ENCODE assay signal across 8 mouse cellular contexts in genomic region chr8:77444166-77444870, GRCm38 (mm10).
DNase-seq lines count a peak whose midpoint lies in the region; ATAC-seq lines count a peak whose summit lies in the region.

No protein-coding gene starts in this region.

- H3K9ac ChIP-seq in midbrain, embryonic 14.5 days (replicated peaks; ENCODE audit: low read length), result no peak overlapping the region

- H3K36me3 ChIP-seq in midbrain, embryonic 14.5 days (ENCODE audit: control insufficient read depth, insufficient read depth, low read length), result no peaks in the 10 kb centered on the region

- H3K27ac ChIP-seq in midbrain, embryonic 14.5 days (replicated peaks; ENCODE audit: low read depth, low read length), result no peak overlapping the region

- no peak overlapping the region for H3K4me3 ChIP-seq in midbrain, embryonic 14.5 days (replicated peaks; ENCODE audit: low read depth, low read length)

- intact Hi-C loops in gastrocnemius, postnatal 14 days (cut with DNase I; ENCODE audit: low total_unique reads), result no loop called here

- no peaks in the 10 kb centered on the region for H3K27me3 ChIP-seq in midbrain, embryonic 14.5 days (ENCODE audit: control insufficient read depth, insufficient read depth, low read length)

- 91% methylated on average over 10 of the region's 10 CpGs for WGBS in midbrain, embryonic 14.5 days

- no peak overlapping the region for H3K4me2 ChIP-seq in midbrain, embryonic 14.5 days (ENCODE audit: low read length)

- no peaks in the 10 kb centered on the region for H3K4me1 ChIP-seq in midbrain, embryonic 14.5 days (ENCODE audit: control insufficient read depth, insufficient read depth, low read length)

- no peaks in the 10 kb centered on the region for H3K9me3 ChIP-seq in midbrain, embryonic 14.5 days (ENCODE audit: control insufficient read depth, low read length)

- ATAC-seq in cerebellum, adult (ENCODE audit: insufficient number of reproducible peaks, low FRiP score, low TSS enrichment), result peak; percentile 89
- ATAC-seq in midbrain, embryonic 14.5 days (ENCODE audit: low FRiP score, low TSS enrichment), result no peak

- DNase-seq in cerebellum, postnatal 4 days (ENCODE audit: low spot score in 2 of 2), result no peak
- peak; percentile 27 for DNase-seq in 3T3-L1 (ENCODE audit: low read depth, low spot score)
- peak; percentile 85 for DNase-seq in gastrocnemius, postnatal 14 days
- peak; percentile 63 to 74 for DNase-seq in kidney, postnatal 36 days
- no peak for DNase-seq in thymus, postnatal 10 days (ENCODE audit: low spot score in 2 of 2)
- DNase-seq in T-cell, adult 2 months (ENCODE audit: low spot score), result no peak
- DNase-seq in midbrain, embryonic 14.5 days, result no peak

Comparison
In these comparisons a context has a peak if more than half of its experiments do, and no peak if none do; other contexts are left out.
1. DNase-seq: peak in 3T3-L1 (single experiment), gastrocnemius, postnatal 14 days (single experiment) and kidney, postnatal 36 days (2 of 2); none in cerebellum, postnatal 4 days (0 of 2), thymus, postnatal 10 days (0 of 2), T-cell, adult 2 months (single experiment) and midbrain, embryonic 14.5 days (single experiment).